Mouse (Mus musculus): ENCODE data around the gene Rpl29.

The Rpl29 gene

GRCm38 (mm10) chr9:106417841-106418625, 11.2 kb upstream of the Rpl29 start:
- in situ Hi-C loops (cut with MseI, MboI) = no loop called here

- in situ Hi-C loops (cut with MseI, MboI) = loop anchor here (5.0 kb wide), 1 partner anchor 113 kb away; no protein-coding TSS in a partner anchor
These were observed 8.6 kb upstream of the Rpl29 start for GRCm38 (mm10) chr9:106420608-106421007.

GRCm38 (mm10) chr9:106421033-106421864, 8.0 kb upstream of the Rpl29 start:
- in situ Hi-C loops (cut with MseI, MboI) = loop anchor here (5.0 kb wide), 1 partner anchor 114 kb away; no protein-coding TSS in a partner anchor

- in situ Hi-C loops (cut with MseI, MboI) = loop anchor here (5.0 kb wide), 1 partner anchor 115 kb away; no protein-coding TSS in a partner anchor
These were observed 7.4 kb upstream of the Rpl29 start for GRCm38 (mm10) chr9:106421865-106422160.

GRCm38 (mm10) chr9:106428719-106429220, 484 bp upstream of the Rpl29 start:
- in situ Hi-C loops (cut with MseI, MboI) = no loop called here

- in situ Hi-C loops (cut with MseI, MboI) = no loop called here
These were observed 686 bp downstream of the Rpl29 start for GRCm38 (mm10) chr9:106430015-106430264.

GRCm38 (mm10) chr9:106433389-106433788, 4.1 kb downstream of the Rpl29 start:
- in situ Hi-C loops (cut with MseI, MboI) = no loop called here

GRCm38 (mm10) chr9:106436566-106436965, 7.3 kb downstream of the Rpl29 start:
- in situ Hi-C loops (cut with MseI, MboI) = no loop called here

GRCm38 (mm10) chr9:106442680-106443079, 13.4 kb downstream of the Rpl29 start:
- in situ Hi-C loops (cut with MseI, MboI) = no loop called here

- in situ Hi-C loops (cut with MseI, MboI) = no loop called here
These were observed 15.6 kb downstream of the Rpl29 start for GRCm38 (mm10) chr9:106444836-106445235.

GRCm38 (mm10) chr9:106447348-106447747, 18.1 kb downstream of the Rpl29 start, which contains the start of the genes Abhd14b and Abhd14a:
Gene Abhd14b (plus strand): TSS chr9:106447459.
Gene Abhd14a (minus strand): TSS chr9:106447678.
- in situ Hi-C loops (cut with MseI, MboI) = no loop called here

- in situ Hi-C loops (cut with MseI, MboI) = no loop called here
These were observed 18.7 kb downstream of the Rpl29 start for GRCm38 (mm10) chr9:106447951-106448350.

GRCm38 (mm10) chr9:106448498-106449031, 19.3 kb downstream of the Rpl29 start:
- in situ Hi-C loops (cut with MseI, MboI) = no loop called here

GRCm38 (mm10) chr9:106449947-106450346, 20.7 kb downstream of the Rpl29 start:
- in situ Hi-C loops (cut with MseI, MboI) = no loop called here

- in situ Hi-C loops (cut with MseI, MboI) = no loop called here
These were observed 21.4 kb downstream of the Rpl29 start for GRCm38 (mm10) chr9:106450661-106451060.

- in situ Hi-C loops (cut with MseI, MboI) = no loop called here
These were observed 22.0 kb downstream of the Rpl29 start for GRCm38 (mm10) chr9:106451298-106451697.

GRCm38 (mm10) chr9:106451899-106452298, 22.6 kb downstream of the Rpl29 start:
- in situ Hi-C loops (cut with MseI, MboI) = no loop called here

- in situ Hi-C loops (cut with MseI, MboI) = no loop called here
These were observed 23.1 kb downstream of the Rpl29 start for GRCm38 (mm10) chr9:106452351-106452750.

- in situ Hi-C loops (cut with MseI, MboI) = no loop called here
These were observed 23.6 kb downstream of the Rpl29 start for GRCm38 (mm10) chr9:106452821-106453220.

- in situ Hi-C loops (cut with MseI, MboI) = no loop called here
These were observed 24.2 kb downstream of the Rpl29 start, which contains the start of gene Pcbp4 for GRCm38 (mm10) chr9:106453271-106454070. Gene Pcbp4 (plus strand): TSS chr9:106453291.

GRCm38 (mm10) chr9:106454071-106454761, 25.0 kb downstream of the Rpl29 start:
- in situ Hi-C loops (cut with MseI, MboI) = no loop called here
